Mouse (Mus musculus) erythroblast, embryonic 14.5 days (primary cell): ENCODE measurements around the gene Gm4131. TPM values are rescaled to one million over a fixed set of nuclear protein-coding genes. Genes with fewer than 3 reads are reported as not detected.
"Not testable (repeated sequence)": the region's sequence is repeated elsewhere in the genome, so short reads cannot be mapped to it uniquely, and the experiment has no call there.

Source experiments
- H3K27me3 ChIP-seq: 2 replicates; pipeline ENCODE4 v1.6.1; 2012; ENCODE audit warnings: inconsistent platforms; ENCODE audit not compliant: control insufficient read depth
- H3K36me3 ChIP-seq: 2 replicates; pipeline ENCODE4 v1.6.1; 2012; ENCODE audit warnings: mild to moderate bottlenecking, inconsistent platforms; ENCODE audit not compliant: control insufficient read depth
- H3K4me1 ChIP-seq: 2 replicates; pipeline ENCODE4 v1.6.1; 2012; ENCODE audit warnings: inconsistent platforms; ENCODE audit not compliant: control insufficient read depth
- H3K4me3 ChIP-seq: replicated peaks from 2 replicates; pipeline ENCODE3; 2012; ENCODE audit warnings: moderate library complexity, mild to moderate bottlenecking, inconsistent platforms
- H3K9me3 ChIP-seq: 2 replicates; pipeline ENCODE4 v1.6.1; 2012; ENCODE audit warnings: low read length, inconsistent platforms, mixed read lengths; ENCODE audit not compliant: control insufficient read depth
- GATA1 ChIP-seq: IDR thresholded peaks from 2 replicates; pipeline ENCODE4 v1.6.1; 2012; ENCODE audit warnings: low read length, inconsistent platforms, mixed read lengths
- TAL1 ChIP-seq: IDR thresholded peaks from 3 replicates; pipeline ENCODE4 v1.6.1; 2012; ENCODE audit warnings: low read length, inconsistent platforms, mixed read lengths
- polyA plus RNA-seq: library from polyadenylated mRNA; stranded (reverse); fragments of >175 nt; gene quantifications from 2 replicates; pipeline ENCODE4 v1.2.3, GENCODE M21; 2012

The Gm4131 gene
- not detected in 2 replicates for polyA plus RNA-seq

- not testable (repeated sequence) for H3K9me3 ChIP-seq, H3K36me3 ChIP-seq, H3K4me3 ChIP-seq, H3K27me3 ChIP-seq, H3K4me1 ChIP-seq
Measured at GRCm38 (mm10) chr14:62566821-62567220, at the start of gene Gm4131. Gene Gm4131 (minus strand): TSS chr14:62566921.

- H3K36me3 ChIP-seq = no peaks in the 10 kb centered on the region
- no peaks in the 10 kb centered on the region for H3K27me3 ChIP-seq
- TF ChIP-seq TAL1 = no peak
- no peak for TF ChIP-seq GATA1
- no peak overlapping the region for H3K4me3 ChIP-seq
- H3K4me1 ChIP-seq = no peaks in the 10 kb centered on the region
- H3K9me3 ChIP-seq = no peaks in the 10 kb centered on the region
Measured at GRCm38 (mm10) chr14:62609904-62610303, 43.2 kb upstream of the Gm4131 start.

- Histone ChIP-seq H3K4me1 (no peaks in the 10 kb centered on the region), H3K9me3 (no peaks in the 10 kb centered on the region), H3K4me3 (no peak overlapping the region), H3K27me3 (no peaks in the 10 kb centered on the region), H3K36me3 (no peaks in the 10 kb centered on the region)
- no peak for TF ChIP-seq TAL1
- TF ChIP-seq GATA1 = no peak
Measured at GRCm38 (mm10) chr14:62607791-62608196, 41.1 kb upstream of the Gm4131 start.

GRCm38 (mm10) chr14:62602869-62603268 lies 36.1 kb upstream of the Gm4131 start:
- no peaks in the 10 kb centered on the region for H3K9me3 ChIP-seq
- no peak for TF ChIP-seq TAL1
- no peak for TF ChIP-seq GATA1
- H3K36me3 ChIP-seq = no peaks in the 10 kb centered on the region

GRCm38 (mm10) chr14:62602271-62602670 lies 35.5 kb upstream of the Gm4131 start:
- Histone ChIP-seq H3K9me3 (no peaks in the 10 kb centered on the region), H3K36me3 (no peaks in the 10 kb centered on the region)
- TF ChIP-seq TAL1 (no peak), GATA1 (no peak)

More at GRCm38 (mm10) chr14:62602869-62603268, 36.1 kb upstream of the Gm4131 start:
- no peaks in the 10 kb centered on the region for H3K4me1 ChIP-seq
- no peaks in the 10 kb centered on the region for H3K27me3 ChIP-seq
- no peak overlapping the region for H3K4me3 ChIP-seq

GRCm38 (mm10) chr14:62600109-62600522 lies 33.4 kb upstream of the Gm4131 start:
- H3K4me3 ChIP-seq = no peak overlapping the region
- no peaks in the 10 kb centered on the region for H3K36me3 ChIP-seq
- no peaks in the 10 kb centered on the region for H3K9me3 ChIP-seq
- no peaks in the 10 kb centered on the region for H3K27me3 ChIP-seq
- TF ChIP-seq GATA1 (no peak), TAL1 (no peak)
- H3K4me1 ChIP-seq = no peaks in the 10 kb centered on the region

More at GRCm38 (mm10) chr14:62602271-62602670, 35.5 kb upstream of the Gm4131 start:
- H3K4me1 ChIP-seq = no peaks in the 10 kb centered on the region
- no peaks in the 10 kb centered on the region for H3K27me3 ChIP-seq
- H3K4me3 ChIP-seq = no peak overlapping the region

GRCm38 (mm10) chr14:62585338-62585737 lies 18.6 kb upstream of the Gm4131 start:
- TF ChIP-seq TAL1 (no peak), GATA1 (no peak)
- Histone ChIP-seq H3K9me3 (peaks cover 4% of the 10 kb centered on the region), H3K4me3 (no peak overlapping the region), H3K36me3 (no peaks in the 10 kb centered on the region), H3K4me1 (no peaks in the 10 kb centered on the region), H3K27me3 (no peaks in the 10 kb centered on the region)

- Histone ChIP-seq H3K4me3 (no peak overlapping the region), H3K27me3 (no peaks in the 10 kb centered on the region), H3K9me3 (peaks cover 4% of the 10 kb centered on the region), H3K36me3 (no peaks in the 10 kb centered on the region), H3K4me1 (no peaks in the 10 kb centered on the region)
- TF ChIP-seq GATA1 = no peak
- no peak for TF ChIP-seq TAL1
Measured at GRCm38 (mm10) chr14:62584637-62585036, 17.9 kb upstream of the Gm4131 start.

- TF ChIP-seq GATA1 = no peak
- no peak for TF ChIP-seq TAL1
- Histone ChIP-seq H3K27me3 (no peaks in the 10 kb centered on the region), H3K4me1 (no peaks in the 10 kb centered on the region), H3K36me3 (no peaks in the 10 kb centered on the region), H3K4me3 (no peak overlapping the region), H3K9me3 (peaks cover 4% of the 10 kb centered on the region)
Measured at GRCm38 (mm10) chr14:62581768-62582167, 15.0 kb upstream of the Gm4131 start.

GRCm38 (mm10) chr14:62580945-62581344 lies 14.2 kb upstream of the Gm4131 start:
- H3K27me3 ChIP-seq = no peaks in the 10 kb centered on the region
- H3K36me3 ChIP-seq = no peaks in the 10 kb centered on the region
- H3K4me3 ChIP-seq = no peak overlapping the region
- peaks cover 4% of the 10 kb centered on the region for H3K9me3 ChIP-seq
- TF ChIP-seq TAL1 (no peak), GATA1 (no peak)
- H3K4me1 ChIP-seq = no peaks in the 10 kb centered on the region
